Mouse (Mus musculus) Muller cell, postnatal 12 days (primary cell): ENCODE results near the gene AU018091.
"Not testable (repeated sequence)": the region's sequence is repeated elsewhere in the genome, so short reads cannot be mapped to it uniquely, and the experiment has no call there.

ENCODE experiments used
- DNase-seq: peaks from one replicate; pipeline ENCODE4 v3.0.0-alpha.2; 2015; ENCODE audit errors: inconsistent ontology term

Gene AU018091

GRCm38 (mm10) chr7:3168925-3169324 is at the start of gene AU018091:
Gene AU018091, minus strand, starts transcription at chr7:3169203.
- no peak for DNase-seq

- no peak for DNase-seq
Measured at GRCm38 (mm10) chr7:3217546-3218056, 48.6 kb upstream of the AU018091 start.

- DNase-seq: no peak
Measured at GRCm38 (mm10) chr7:3216331-3216730, 47.3 kb upstream of the AU018091 start.

- peak; percentile 18 for DNase-seq
Measured at GRCm38 (mm10) chr7:3213557-3213956, 44.6 kb upstream of the AU018091 start.

GRCm38 (mm10) chr7:3213156-3213555 is 44.2 kb upstream of the AU018091 start:
- DNase-seq: no peak

GRCm38 (mm10) chr7:3212002-3212790 is 43.2 kb upstream of the AU018091 start:
- no peak for DNase-seq

- no peak for DNase-seq
Measured at GRCm38 (mm10) chr7:3211518-3211917, 42.5 kb upstream of the AU018091 start.

- no peak for DNase-seq
Measured at GRCm38 (mm10) chr7:3210605-3211004, 41.6 kb upstream of the AU018091 start.

- no peak for DNase-seq
Measured at GRCm38 (mm10) chr7:3206520-3206919, 37.5 kb upstream of the AU018091 start.

- DNase-seq: no peak
Measured at GRCm38 (mm10) chr7:3204628-3205027, 35.6 kb upstream of the AU018091 start.

- DNase-seq: no peak
Measured at GRCm38 (mm10) chr7:3203890-3204289, 34.9 kb upstream of the AU018091 start.

- no peak for DNase-seq
Measured at GRCm38 (mm10) chr7:3201134-3201705, 32.2 kb upstream of the AU018091 start.

GRCm38 (mm10) chr7:3198884-3199283 is 29.9 kb upstream of the AU018091 start:
- no peak for DNase-seq

- no peak for DNase-seq
Measured at GRCm38 (mm10) chr7:3195850-3196249, 26.8 kb upstream of the AU018091 start.

- DNase-seq: no peak
Measured at GRCm38 (mm10) chr7:3194531-3194930, 25.5 kb upstream of the AU018091 start.

GRCm38 (mm10) chr7:3193905-3194304 is 24.9 kb upstream of the AU018091 start:
- DNase-seq: peak; percentile 19

GRCm38 (mm10) chr7:3193049-3193632 is 24.1 kb upstream of the AU018091 start:
- no peak for DNase-seq

- DNase-seq: no peak
Measured at GRCm38 (mm10) chr7:3191971-3192498, 23.0 kb upstream of the AU018091 start.

- DNase-seq: not testable (repeated sequence)
Measured at GRCm38 (mm10) chr7:3186726-3187125, 17.7 kb upstream of the AU018091 start.

- no peak for DNase-seq
Measured at GRCm38 (mm10) chr7:3186136-3186535, 17.1 kb upstream of the AU018091 start.

- DNase-seq: peak; percentile 7
Measured at GRCm38 (mm10) chr7:3184394-3184793, 15.4 kb upstream of the AU018091 start.

- DNase-seq: not testable (repeated sequence)
Measured at GRCm38 (mm10) chr7:3180958-3181357, 12.0 kb upstream of the AU018091 start.
